Mouse (Mus musculus) megakaryocyte, embryonic 14.5 days (primary cell): ENCODE results near the gene Foxk1.

Experiments
- FLI1 ChIP-seq: IDR thresholded peaks from 2 replicates; pipeline ENCODE4 v1.6.1; 2012; ENCODE audit warnings: low read length, inconsistent platforms, mixed read lengths
- GATA1 ChIP-seq: IDR thresholded peaks from 3 replicates; pipeline ENCODE4 v1.6.1; 2012; ENCODE audit warnings: mixed read lengths, low read length, inconsistent platforms, borderline replicate concordance

- TF ChIP-seq GATA1 (no peak), FLI1 (no peak)
Measured at GRCm38 (mm10) chr5:142427876-142428275, 26.6 kb downstream of the Foxk1 start.
